Mouse (Mus musculus) cortical plate, adult 2 months (tissue): ENCODE measurements around the gene Lmcd1. TPM values are rescaled to one million over a fixed set of nuclear protein-coding genes. Genes with fewer than 3 reads are reported as not detected.

Source experiments
- H3K27ac ChIP-seq: fragments of 200-500 bp; 2 replicates; pipeline ENCODE4 v1.5.1; 2012; ENCODE audit warnings: low read length, control low read depth, inconsistent platforms; ENCODE audit not compliant: insufficient read depth
- H3K4me1 ChIP-seq: fragments of 200-500 bp; 2 replicates; pipeline ENCODE4 v1.6.1; 2011; ENCODE audit warnings: low read length; ENCODE audit not compliant: control insufficient read depth, insufficient read depth
- H3K4me3 ChIP-seq: fragments of 200-500 bp; 2 replicates; pipeline ENCODE4 v1.5.1; 2011; ENCODE audit warnings: mild to moderate bottlenecking, low read length, control low read depth; ENCODE audit not compliant: insufficient read depth
- CTCF ChIP-seq: fragments of 200-500 bp; IDR thresholded peaks from 2 replicates; pipeline ENCODE4 v1.5.1; 2011; ENCODE audit warnings: mild to moderate bottlenecking, control low read depth, low read length; ENCODE audit not compliant: insufficient read depth; ENCODE audit errors: extremely low read depth
- POLR2A ChIP-seq: fragments of 200-500 bp; IDR thresholded peaks from 2 replicates; pipeline ENCODE4 v1.6.1; 2011; ENCODE audit warnings: mild to moderate bottlenecking, low read length, control low read depth; ENCODE audit not compliant: insufficient read depth; ENCODE audit errors: extremely low read depth
- polyA plus RNA-seq: library from polyadenylated mRNA; depleted of rRNA; stranded (reverse); fragments of >200 nt; gene quantifications from 2 replicates; pipeline ENCODE4 v1.2.3, GENCODE M21; 2012; rRNA removed

The Lmcd1 gene
- polyA plus RNA-seq, 1 experiment: 9.3 TPM

DNA sequence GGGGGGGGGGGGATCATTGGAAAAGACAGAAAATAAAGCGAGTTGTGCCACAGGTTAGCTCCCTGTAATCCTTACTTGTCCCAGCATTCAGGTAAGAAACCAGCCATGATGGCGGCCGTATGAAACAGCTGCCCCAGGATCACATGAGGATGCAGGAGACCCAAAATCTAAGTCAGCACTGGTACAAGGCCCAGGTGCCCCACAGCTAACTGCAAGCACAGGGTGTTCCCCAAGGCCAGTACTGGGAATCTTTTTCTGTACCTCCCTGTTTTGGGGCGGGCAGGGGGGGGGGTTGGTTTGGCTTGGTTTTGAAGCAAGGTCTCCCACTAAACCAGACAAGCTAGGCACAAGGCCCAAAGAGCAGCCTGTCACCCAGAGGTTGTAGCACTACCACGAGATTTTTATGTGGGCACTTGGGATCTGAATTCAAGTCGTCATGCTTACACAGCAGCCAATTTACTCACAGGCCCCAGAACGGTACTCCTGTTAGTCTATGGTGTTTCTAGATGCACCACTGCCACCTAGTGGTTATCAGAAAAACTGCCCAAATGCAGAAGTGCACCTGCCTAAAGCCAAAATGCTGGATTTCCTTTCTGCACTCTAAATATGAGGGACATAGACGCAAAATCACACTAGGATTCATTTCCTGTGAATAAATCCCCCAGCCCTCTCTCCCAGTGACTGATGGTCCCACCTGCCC is 100.5 kb downstream of the Lmcd1 start:
- no peak overlapping the region for H3K4me3 ChIP-seq
- no peak overlapping the region for H3K27ac ChIP-seq
- TF ChIP-seq POLR2A (no peak), CTCF (peak; percentile 76)
- H3K4me1 ChIP-seq: no peaks in the 10 kb centered on the region

DNA sequence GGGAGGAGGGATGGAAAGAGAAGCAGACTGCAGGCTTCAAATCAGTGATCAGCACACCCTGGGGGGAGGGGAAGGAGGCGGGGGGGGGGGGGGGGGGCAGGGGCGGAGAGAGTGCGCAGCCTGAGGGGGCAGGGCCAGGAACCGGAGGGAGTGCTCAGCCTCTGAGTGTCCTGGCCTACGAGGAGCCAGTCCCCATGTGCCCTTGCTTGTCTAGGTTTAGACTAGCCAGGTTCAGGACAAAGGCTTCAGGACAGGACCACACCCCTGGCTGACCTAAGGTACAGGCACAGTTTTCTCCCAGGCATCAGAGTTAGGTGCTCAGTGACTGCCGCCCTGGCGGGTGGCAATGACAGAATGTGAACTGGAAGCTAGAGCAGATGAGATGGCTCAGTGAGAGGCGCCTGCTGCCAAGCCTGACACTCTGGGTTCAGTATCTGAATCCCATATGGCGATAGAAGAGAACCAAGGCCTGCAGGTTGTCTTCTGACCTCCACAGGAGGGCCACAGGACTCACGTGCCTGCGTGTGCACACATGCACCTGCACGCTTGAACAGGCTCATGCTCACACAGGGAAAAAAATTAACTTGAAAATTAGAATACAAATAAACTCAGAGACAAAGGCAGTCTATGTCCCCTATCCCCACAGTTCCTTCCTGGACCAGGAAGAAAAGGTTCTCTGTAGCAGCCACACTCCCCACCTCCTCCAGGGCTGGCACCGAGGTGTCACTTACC is 102.3 kb downstream of the Lmcd1 start:
- no peak for TF ChIP-seq CTCF
- no peak for TF ChIP-seq POLR2A
- Histone ChIP-seq H3K4me1 (no peaks in the 10 kb centered on the region), H3K4me3 (no peak overlapping the region), H3K27ac (no peak overlapping the region)

DNA sequence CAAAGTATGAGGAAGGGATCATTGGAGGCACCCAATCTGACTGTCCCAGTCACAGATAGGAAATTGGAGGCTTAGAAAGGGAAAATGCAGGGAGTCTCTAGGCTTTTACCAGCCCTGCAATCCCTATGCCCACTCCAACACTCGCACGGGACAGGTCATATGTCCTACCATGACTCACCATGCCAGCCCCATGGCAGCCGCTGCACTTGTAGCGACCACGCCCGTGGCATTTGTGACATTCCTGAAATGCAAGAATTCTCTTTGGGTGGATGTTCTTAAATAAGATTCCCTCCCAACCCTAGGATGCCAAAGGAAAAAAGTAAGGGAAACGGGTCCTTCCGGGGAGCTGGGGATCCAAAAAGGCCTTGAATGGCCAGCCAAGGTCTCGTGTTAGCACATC is 105.5 kb downstream of the Lmcd1 start:
- Histone ChIP-seq H3K4me3 (no peak overlapping the region), H3K4me1 (no peaks in the 10 kb centered on the region), H3K27ac (no peak overlapping the region)
- TF ChIP-seq CTCF: no peak
- no peak for TF ChIP-seq POLR2A

Other genes starting within 250 kb of the Lmcd1 start
- gene Ssu2, start 114.3 kb downstream of the Lmcd1 start, polyA plus RNA-seq: 0.50 and 0.55 TPM in 2 replicates
- gene Cav3, start 185.7 kb downstream of the Lmcd1 start, polyA plus RNA-seq: 0.13 and 0.25 TPM in 2 replicates
- gene Oxtr, start 216.2 kb downstream of the Lmcd1 start, polyA plus RNA-seq: 3.5 and 4.1 TPM in 2 replicates